Mouse (Mus musculus) limb, embryonic 14.5 days (tissue): Measurements from ENCODE around the gene Fam196b. TPM values are rescaled to one million over a fixed set of nuclear protein-coding genes. Genes with fewer than 3 reads are reported as not detected.

Experiments used
- ATAC-seq: fragments of 200-750 bp; cut with Nextera tagmentation; 2 replicates; pipeline ENCODE4 v1.8.0; 2017; ENCODE audit warnings: low read depth, moderate number of reproducible peaks, moderate TSS enrichment; ENCODE audit not compliant: low FRiP score
- DNase-seq: peaks from one replicate; pipeline ENCODE4 v3.0.0-alpha.2; 2015; ENCODE audit warnings: low spot score
- H3K27ac ChIP-seq: fragments of 300-500 bp; sonication (generic); replicated peaks from 2 replicates; pipeline ENCODE4 v1.5.1; 2014; ENCODE audit warnings: low read depth, mild to moderate bottlenecking, low read length, moderate library complexity, mixed read lengths
- H3K27me3 ChIP-seq: fragments of 300-500 bp; sonication (generic); 2 replicates; pipeline ENCODE4 v1.6.1; 2014; ENCODE audit warnings: low read length, mixed read lengths; ENCODE audit not compliant: control insufficient read depth, insufficient read depth
- H3K36me3 ChIP-seq: fragments of 300-500 bp; sonication (generic); 2 replicates; pipeline ENCODE4 v1.6.1; 2014; ENCODE audit warnings: mild to moderate bottlenecking, low read length, moderate library complexity, mixed read lengths; ENCODE audit not compliant: control insufficient read depth, insufficient read depth
- H3K4me1 ChIP-seq: fragments of 300-500 bp; sonication (generic); 2 replicates; pipeline ENCODE4 v1.6.1; 2014; ENCODE audit warnings: antibody characterized with exemption, low read length, mixed read lengths; ENCODE audit not compliant: control insufficient read depth, insufficient read depth
- H3K4me2 ChIP-seq: fragments of 300-500 bp; sonication (generic); replicated peaks from 2 replicates; pipeline ENCODE4 v1.6.1; 2014; ENCODE audit warnings: low read depth, mild to moderate bottlenecking, low read length, moderate library complexity; ENCODE audit not compliant: severe bottlenecking
- H3K4me3 ChIP-seq: fragments of 300-500 bp; sonication (generic); replicated peaks from 2 replicates; pipeline ENCODE4 v1.5.1; 2014; ENCODE audit warnings: low read length
- H3K9ac ChIP-seq: fragments of 300-500 bp; sonication (generic); 2 replicates; pipeline ENCODE4 v1.6.1; 2014; ENCODE audit warnings: mild to moderate bottlenecking, low read depth, low read length, moderate library complexity; ENCODE audit not compliant: severe bottlenecking
- H3K9me3 ChIP-seq: fragments of 300-500 bp; sonication (generic); 2 replicates; pipeline ENCODE4 v1.6.1; 2016; ENCODE audit warnings: low read length; ENCODE audit not compliant: control insufficient read depth
- POLR2A ChIP-seq: fragments of 200-500 bp; IDR thresholded peaks from 2 replicates; pipeline ENCODE4 v1.8.0; 2012; ENCODE audit warnings: inconsistent platforms, mild to moderate bottlenecking, moderate library complexity, borderline replicate concordance; ENCODE audit not compliant: insufficient read depth, insufficient read length; ENCODE audit errors: extremely low read depth
- WGBS: fragments of 180-500 bp; shearing (Covaris S2); extraction: QIAGEN DNeasy Blood & Tissue Kit; methylation state at CpG from one replicate; pipeline ENCODE4 v1.1.7; 2014; 5-methylcytosine and 5-hydroxymethylcytosine counted together
- polyA plus RNA-seq, 2 experiments: library from polyadenylated mRNA; depleted of rRNA in 1 of 2; stranded (reverse) in 1 of 2; unstranded in 1 of 2; fragments of >200 nt; fragmentation: Nextera tagmentation in 1 of 2; extraction: Ambion mirVana in 1 of 2; gene quantifications; 2 replicates each; pipeline versions ENCODE4 v1.2.1 to v1.2.3; 2012 to 2014

The Fam196b gene
- polyA plus RNA-seq, 2 experiments: 1.1 to 2.2 TPM

- Histone ChIP-seq H3K9ac (no peak overlapping the region), H3K4me3 (no peak overlapping the region), H3K9me3 (no peaks in the 10 kb centered on the region), H3K4me2 (no peak overlapping the region), H3K4me1 (no peaks in the 10 kb centered on the region), H3K36me3 (no peaks in the 10 kb centered on the region), H3K27me3 (no peaks in the 10 kb centered on the region), H3K27ac (no peak overlapping the region)
- no peak for TF ChIP-seq POLR2A
- WGBS: 71% methylated on average over 1 of the region's 1 CpGs
- ATAC-seq (no peak), DNase-seq (no peak)
These were observed 15.1 kb upstream of the Fam196b start for GRCm38 (mm10) chr11:34299550-34299949.

GRCm38 (mm10) chr11:34300064-34300463 is 14.6 kb upstream of the Fam196b start:
- no peak for DNase-seq
- H3K9me3 ChIP-seq: no peaks in the 10 kb centered on the region
- no peak overlapping the region for H3K27ac ChIP-seq
- no peaks in the 10 kb centered on the region for H3K4me1 ChIP-seq
- 88% methylated on average over 7 of the region's 7 CpGs for WGBS
- TF ChIP-seq POLR2A: no peak
- H3K4me2 ChIP-seq: no peak overlapping the region
- H3K36me3 ChIP-seq: no peaks in the 10 kb centered on the region
- H3K9ac ChIP-seq: no peak overlapping the region
- no peak overlapping the region for H3K4me3 ChIP-seq
- no peak for ATAC-seq
- no peaks in the 10 kb centered on the region for H3K27me3 ChIP-seq

GRCm38 (mm10) chr11:34306231-34306630 is 8.4 kb upstream of the Fam196b start:
- Histone ChIP-seq H3K9ac (no peak overlapping the region), H3K27me3 (no peaks in the 10 kb centered on the region), H3K4me3 (no peak overlapping the region), H3K36me3 (no peaks in the 10 kb centered on the region), H3K4me2 (no peak overlapping the region), H3K9me3 (no peaks in the 10 kb centered on the region), H3K27ac (no peak overlapping the region), H3K4me1 (no peaks in the 10 kb centered on the region)
- TF ChIP-seq POLR2A: no peak
- DNase-seq: no peak
- ATAC-seq: no peak
- WGBS: 81% methylated on average over 3 of the region's 3 CpGs

GRCm38 (mm10) chr11:34308731-34309130 is 5.9 kb upstream of the Fam196b start:
- no peak for TF ChIP-seq POLR2A
- no peaks in the 10 kb centered on the region for H3K9me3 ChIP-seq
- ATAC-seq (no peak), DNase-seq (no peak)
- no peak overlapping the region for H3K4me3 ChIP-seq
- no peaks in the 10 kb centered on the region; the same call in 1 of the 2 replicates for H3K4me1 ChIP-seq
- no peaks in the 10 kb centered on the region for H3K36me3 ChIP-seq
- WGBS: 99% methylated on average over 3 of the region's 3 CpGs
- no peaks in the 10 kb centered on the region for H3K27me3 ChIP-seq
- H3K4me2 ChIP-seq: no peak overlapping the region
- H3K9ac ChIP-seq: no peak overlapping the region
- no peak overlapping the region for H3K27ac ChIP-seq

GRCm38 (mm10) chr11:34309360-34309759 is 5.3 kb upstream of the Fam196b start:
- no peaks in the 10 kb centered on the region for H3K9me3 ChIP-seq
- WGBS: 74% methylated on average over 2 of the region's 2 CpGs
- no peak overlapping the region for H3K9ac ChIP-seq
- DNase-seq (no peak), ATAC-seq (no peak)
- no peak overlapping the region for H3K4me3 ChIP-seq
- no peaks in the 10 kb centered on the region; the same call in 1 of the 2 replicates for H3K4me1 ChIP-seq
- no peak for TF ChIP-seq POLR2A
- H3K36me3 ChIP-seq: no peaks in the 10 kb centered on the region
- H3K27ac ChIP-seq: no peak overlapping the region
- H3K4me2 ChIP-seq: no peak overlapping the region
- H3K27me3 ChIP-seq: no peaks in the 10 kb centered on the region

GRCm38 (mm10) chr11:34311717-34312116 is 2.9 kb upstream of the Fam196b start:
- Histone ChIP-seq H3K36me3 (no peaks in the 10 kb centered on the region), H3K9me3 (no peaks in the 10 kb centered on the region), H3K9ac (no peak overlapping the region), H3K27ac (no peak overlapping the region), H3K4me2 (no peak overlapping the region), H3K27me3 (no peaks in the 10 kb centered on the region), H3K4me1 (peaks cover 11% of the 10 kb centered on the region), H3K4me3 (no peak overlapping the region)
- no peak for ATAC-seq
- TF ChIP-seq POLR2A: no peak
- no peak for DNase-seq
- 50% methylated on average over 5 of the region's 5 CpGs for WGBS
